Mouse (Mus musculus) cortical plate, adult 2 months (tissue): ENCODE data around the gene Sgms1.

Experiments used
- CTCF ChIP-seq: fragments of 200-500 bp; IDR thresholded peaks from 2 replicates; pipeline ENCODE4 v1.5.1; 2011; ENCODE audit warnings: mild to moderate bottlenecking, control low read depth, low read length; ENCODE audit not compliant: insufficient read depth; ENCODE audit errors: extremely low read depth
- POLR2A ChIP-seq: fragments of 200-500 bp; IDR thresholded peaks from 2 replicates; pipeline ENCODE4 v1.6.1; 2011; ENCODE audit warnings: mild to moderate bottlenecking, low read length, control low read depth; ENCODE audit not compliant: insufficient read depth; ENCODE audit errors: extremely low read depth

GRCm38 (mm10) chr19:32326621-32327021 is 62.9 kb downstream of the Sgms1 start:
- TF ChIP-seq CTCF (no peak), POLR2A (no peak)
